Mouse (Mus musculus) G1E (cell line): Measurements from ENCODE around the gene Cacna1c.

Experiments
- CTCF ChIP-seq: IDR thresholded peaks from 2 replicates; pipeline ENCODE4 v1.5.1; 2012; ENCODE audit warnings: low read depth, low read length, inconsistent platforms, mixed read lengths
- GATA1 ChIP-seq: IDR thresholded peaks from 2 replicates; pipeline ENCODE4 v1.6.1; 2012; ENCODE audit warnings: borderline replicate concordance, low read length, inconsistent platforms, mixed read lengths

- TF ChIP-seq GATA1, result no peak
- TF ChIP-seq CTCF, result no peak
Observed at GRCm38 (mm10) chr6:119217661-119218060, 21.4 kb upstream of the Cacna1c start.
